Mouse (Mus musculus) hindbrain, embryonic 15.5 days (tissue): ENCODE results near the gene Fam19a2. TPM values are rescaled to one million over a fixed set of nuclear protein-coding genes. Genes with fewer than 3 reads are reported as not detected.
A peak's percentile ranks its signal among the peaks of the same experiment; 100 is the strongest.

Experiments used
- ATAC-seq: fragments of 200-750 bp; cut with Nextera tagmentation; 2 replicates; pipeline ENCODE4 v1.8.0; 2017; ENCODE audit warnings: low read depth, moderate number of reproducible peaks, moderate TSS enrichment; ENCODE audit not compliant: low FRiP score
- H3K27ac ChIP-seq: fragments of 300-500 bp; sonication (generic); replicated peaks from 2 replicates; pipeline ENCODE4 v1.5.1; 2015; ENCODE audit warnings: mild to moderate bottlenecking, inconsistent platforms
- H3K27me3 ChIP-seq: fragments of 300-500 bp; sonication (generic); 2 replicates; pipeline ENCODE4 v1.6.1; 2015; ENCODE audit warnings: control low read depth, inconsistent platforms
- H3K36me3 ChIP-seq: fragments of 300-500 bp; sonication (generic); 2 replicates; pipeline ENCODE4 v1.6.1; 2015; ENCODE audit warnings: control low read depth, inconsistent platforms
- H3K4me1 ChIP-seq: fragments of 300-500 bp; sonication (generic); replicated peaks from 2 replicates; pipeline ENCODE4 v1.6.1; 2015; ENCODE audit warnings: control low read depth, inconsistent platforms
- H3K4me2 ChIP-seq: fragments of 300-500 bp; sonication (generic); 2 replicates; pipeline ENCODE4 v1.6.1; 2015; ENCODE audit warnings: moderate library complexity, mild to moderate bottlenecking, inconsistent platforms
- H3K4me3 ChIP-seq: fragments of 300-500 bp; sonication (generic); 2 replicates; pipeline ENCODE4 v1.5.1; 2015; ENCODE audit warnings: mild to moderate bottlenecking, inconsistent platforms
- H3K9ac ChIP-seq: fragments of 300-500 bp; sonication (generic); 2 replicates; pipeline ENCODE4 v1.6.1; 2015; ENCODE audit warnings: inconsistent platforms
- H3K9me3 ChIP-seq: fragments of 300-500 bp; sonication (generic); 2 replicates; pipeline ENCODE4 v1.6.1; 2016; ENCODE audit warnings: control low read depth, inconsistent platforms
- WGBS: fragments of 180-500 bp; shearing (Covaris S2); methylation state at CpG from one replicate; pipeline ENCODE4 v1.1.7; 2015; 5-methylcytosine and 5-hydroxymethylcytosine counted together
- polyA plus RNA-seq: library from polyadenylated mRNA; unstranded; fragments of >200 nt; fragmentation: Nextera tagmentation; extraction: Ambion mirVana; gene quantifications from 2 replicates; pipeline ENCODE4 v1.2.1, GENCODE M21; 2015

The Fam19a2 gene
- polyA plus RNA-seq, 1 experiment from 2014 or later: 58.5 TPM

DNA sequence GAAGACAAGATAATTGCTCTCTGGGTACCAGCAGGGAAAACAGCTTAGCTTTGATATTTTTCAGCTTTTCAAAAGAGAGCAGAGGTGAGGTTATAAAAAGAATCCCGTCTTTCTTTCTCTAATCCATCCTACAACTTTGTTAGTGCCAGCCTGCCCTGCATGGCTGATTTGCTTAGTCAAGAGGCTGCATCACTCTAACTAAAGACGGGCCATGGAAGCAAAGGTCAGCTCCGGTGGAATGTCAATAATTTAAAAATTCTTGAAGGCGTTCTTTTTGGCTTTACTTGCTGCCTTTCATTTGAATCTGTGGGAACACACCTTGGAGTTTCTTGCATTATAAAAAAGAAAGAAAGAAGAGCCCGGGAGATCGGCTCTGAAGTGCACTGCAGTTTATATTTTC is 134.3 kb downstream of the Fam19a2 start:
- ATAC-seq: no peak
- WGBS: 44% methylated on average over 6 of the region's 6 CpGs
- no peaks in the 10 kb centered on the region for H3K36me3 ChIP-seq
- no peak overlapping the region for H3K27ac ChIP-seq
- no peaks in the 10 kb centered on the region for H3K27me3 ChIP-seq
- 0 out of 2 replicates have a peak, but pooled peaks cover 5% of the 10 kb centered on the region for H3K4me1 ChIP-seq
- H3K9ac ChIP-seq: no peak overlapping the region
- no peak overlapping the region for H3K4me3 ChIP-seq
- no peaks in the 10 kb centered on the region for H3K9me3 ChIP-seq
- no peak overlapping the region for H3K4me2 ChIP-seq

DNA sequence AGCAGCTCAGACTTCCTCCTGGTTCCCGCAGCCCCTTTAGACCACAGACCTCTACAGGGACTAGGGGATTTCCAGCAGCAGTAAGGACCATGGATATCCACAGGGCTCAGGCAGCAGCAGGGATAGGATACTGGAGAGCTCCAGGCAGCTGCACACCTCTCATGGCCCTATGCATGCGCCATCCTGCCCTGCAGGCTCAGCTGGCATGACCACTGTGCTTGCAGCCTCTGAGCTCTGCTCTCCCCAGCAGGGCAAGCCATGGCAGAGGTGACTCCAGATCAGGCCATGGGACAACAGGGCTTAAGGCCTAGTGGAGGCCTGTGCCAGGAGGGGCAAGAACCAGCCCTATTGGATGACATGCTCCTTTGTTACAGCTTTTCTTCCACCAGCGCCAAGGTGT is 137.4 kb downstream of the Fam19a2 start:
- Histone ChIP-seq H3K27ac (no peak overlapping the region), H3K4me1 (0 out of 2 replicates have a peak, but pooled peaks cover 5% of the 10 kb centered on the region), H3K9ac (no peak overlapping the region), H3K4me3 (no peak overlapping the region), H3K27me3 (no peaks in the 10 kb centered on the region), H3K4me2 (no peak overlapping the region), H3K36me3 (no peaks in the 10 kb centered on the region), H3K9me3 (no peaks in the 10 kb centered on the region)
- ATAC-seq: no peak
- 91% methylated on average over 3 of the region's 3 CpGs for WGBS

DNA sequence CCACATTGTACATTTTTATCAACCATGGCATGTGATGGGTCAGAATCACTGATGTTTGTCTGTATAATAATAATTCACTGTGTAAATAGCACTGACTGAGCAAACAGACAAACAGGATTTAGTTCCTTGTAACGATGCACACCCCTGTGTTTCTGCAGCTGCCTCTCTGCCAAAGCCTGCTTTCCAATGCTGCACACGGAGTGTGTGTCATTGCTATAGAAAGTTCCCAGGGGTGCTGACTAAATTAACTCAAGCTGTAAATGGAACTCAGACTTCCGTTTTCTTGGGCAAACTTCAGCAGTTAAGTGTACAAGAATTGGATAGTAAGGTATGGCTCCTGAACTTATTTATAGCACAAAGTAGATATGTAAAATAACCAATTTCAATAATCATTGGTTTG is 138.7 kb downstream of the Fam19a2 start:
- no peaks in the 10 kb centered on the region for H3K9me3 ChIP-seq
- H3K9ac ChIP-seq: no peak overlapping the region
- no peak for ATAC-seq
- no peak overlapping the region for H3K27ac ChIP-seq
- H3K4me1 ChIP-seq: 0 out of 2 replicates have a peak, but pooled peaks cover 5% of the 10 kb centered on the region
- no peak overlapping the region for H3K4me2 ChIP-seq
- no peaks in the 10 kb centered on the region for H3K36me3 ChIP-seq
- H3K4me3 ChIP-seq: no peak overlapping the region
- H3K27me3 ChIP-seq: no peaks in the 10 kb centered on the region
- WGBS: 50% methylated on average over 3 of the region's 3 CpGs

DNA sequence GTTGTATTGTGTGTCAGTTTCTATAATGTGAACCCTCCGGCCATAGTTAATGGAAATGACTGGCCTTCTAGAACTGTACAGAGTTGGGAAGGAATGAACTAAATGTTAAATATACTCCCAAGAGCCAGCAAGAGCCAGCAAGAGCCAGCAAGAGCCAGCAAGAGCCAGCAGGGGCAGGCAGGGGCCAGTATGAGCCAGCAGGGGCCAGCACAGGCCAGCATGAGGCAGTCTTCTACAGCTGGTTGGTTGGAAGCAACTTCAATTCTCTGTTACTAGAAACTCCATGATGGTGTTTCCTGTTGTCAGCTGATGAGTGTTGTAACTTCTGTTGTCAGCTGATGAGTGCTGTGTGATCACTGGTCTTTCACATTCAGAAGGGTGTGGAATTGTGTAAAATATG is 151.2 kb downstream of the Fam19a2 start:
- Histone ChIP-seq H3K27me3 (no peaks in the 10 kb centered on the region), H3K4me1 (peaks cover 6% of the 10 kb centered on the region), H3K9me3 (no peaks in the 10 kb centered on the region), H3K36me3 (no peaks in the 10 kb centered on the region), H3K4me3 (no peak overlapping the region), H3K4me2 (no peak overlapping the region), H3K9ac (no peak overlapping the region), H3K27ac (no peak overlapping the region)
- no peak for ATAC-seq
- WGBS: 100% methylated on average over 1 of the region's 1 CpGs

DNA sequence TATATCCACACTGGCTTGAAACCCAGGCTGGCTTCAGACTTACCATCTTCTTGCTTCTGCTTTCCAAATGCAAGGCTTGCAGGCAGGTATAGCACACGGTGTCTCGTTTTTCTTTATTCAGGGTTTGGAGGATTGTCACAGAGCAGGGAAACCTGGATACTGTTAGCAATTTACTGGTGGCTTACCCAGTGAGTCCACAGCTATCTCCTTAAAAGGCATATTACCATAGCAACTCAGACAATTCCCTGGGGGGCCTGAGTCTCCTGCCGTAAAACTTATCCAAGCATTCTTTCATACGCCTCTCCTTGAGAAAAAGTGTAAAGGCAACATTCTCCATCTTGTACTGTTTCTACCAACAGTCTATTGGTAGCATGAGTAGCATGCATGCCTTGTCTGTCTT is 152.2 kb downstream of the Fam19a2 start:
- Histone ChIP-seq H3K9me3 (no peaks in the 10 kb centered on the region), H3K27ac (no peak overlapping the region), H3K36me3 (no peaks in the 10 kb centered on the region), H3K4me1 (peaks cover 6% of the 10 kb centered on the region), H3K4me3 (no peak overlapping the region), H3K27me3 (no peaks in the 10 kb centered on the region), H3K4me2 (no peak overlapping the region), H3K9ac (no peak overlapping the region)
- 43% methylated on average over 4 of the region's 4 CpGs for WGBS
- ATAC-seq: no peak

DNA sequence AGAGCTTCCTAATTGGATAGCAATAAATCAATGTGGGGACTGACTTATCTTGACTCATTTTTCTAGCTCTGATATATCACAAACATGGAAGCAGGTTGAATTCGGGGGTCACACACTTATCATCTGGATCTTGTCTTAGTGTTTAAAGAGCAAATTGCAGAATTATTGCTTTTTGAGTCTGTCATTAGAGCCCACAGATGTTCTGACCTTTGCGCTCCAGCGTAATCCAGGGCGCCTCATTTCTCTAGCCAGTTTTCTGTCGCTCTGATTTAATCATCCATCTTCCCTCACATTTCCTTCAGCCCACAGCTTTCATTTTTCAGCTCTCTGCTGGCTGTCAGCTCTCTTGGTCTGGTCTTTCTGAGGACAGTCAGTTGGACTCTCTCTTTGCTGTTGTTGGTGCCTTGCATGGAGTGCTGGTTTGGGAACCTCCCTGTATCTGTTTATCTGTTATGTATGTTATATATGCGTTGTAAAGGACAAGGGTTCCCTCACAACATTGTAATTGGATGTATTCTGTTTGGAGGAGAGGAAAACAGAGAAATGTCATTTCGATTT is 154.9 kb downstream of the Fam19a2 start:
- Histone ChIP-seq H3K27me3 (no peaks in the 10 kb centered on the region), H3K9me3 (no peaks in the 10 kb centered on the region), H3K4me3 (no peak overlapping the region), H3K36me3 (no peaks in the 10 kb centered on the region), H3K4me1 (peaks cover 6% of the 10 kb centered on the region), H3K4me2 (no peak overlapping the region), H3K27ac (no peak overlapping the region), H3K9ac (no peak overlapping the region)
- no peak for ATAC-seq
- 68% methylated on average over 7 of the region's 7 CpGs for WGBS

DNA sequence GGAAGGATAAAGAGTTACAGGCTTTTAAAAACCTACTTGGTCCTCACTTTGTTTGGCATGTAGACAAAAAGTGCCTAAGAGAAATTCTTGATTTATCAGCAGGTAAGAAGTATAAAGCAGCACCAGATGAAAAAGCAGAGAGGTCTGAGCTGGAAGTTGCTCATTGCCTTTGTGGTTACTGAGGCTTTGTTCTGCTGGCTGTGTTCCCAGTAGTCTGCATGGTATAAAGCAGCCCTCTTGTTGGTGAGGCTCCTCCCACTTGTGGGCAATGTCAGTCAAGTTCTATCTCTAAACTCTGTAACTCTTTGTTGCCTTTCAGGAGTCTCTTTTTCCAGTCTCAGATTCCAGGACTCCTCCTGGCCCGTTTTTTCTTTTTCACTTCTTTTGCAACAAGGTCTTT is 156.5 kb downstream of the Fam19a2 start:
- H3K27me3 ChIP-seq: no peaks in the 10 kb centered on the region
- H3K9me3 ChIP-seq: no peaks in the 10 kb centered on the region
- no peak overlapping the region for H3K4me2 ChIP-seq
- H3K4me3 ChIP-seq: no peak overlapping the region
- no peak overlapping the region for H3K9ac ChIP-seq
- ATAC-seq: no peak
- no peaks in the 10 kb centered on the region for H3K36me3 ChIP-seq
- H3K4me1 ChIP-seq: peaks cover 6% of the 10 kb centered on the region
- no peak overlapping the region for H3K27ac ChIP-seq
- 83% methylated on average over 1 of the region's 1 CpGs for WGBS

DNA sequence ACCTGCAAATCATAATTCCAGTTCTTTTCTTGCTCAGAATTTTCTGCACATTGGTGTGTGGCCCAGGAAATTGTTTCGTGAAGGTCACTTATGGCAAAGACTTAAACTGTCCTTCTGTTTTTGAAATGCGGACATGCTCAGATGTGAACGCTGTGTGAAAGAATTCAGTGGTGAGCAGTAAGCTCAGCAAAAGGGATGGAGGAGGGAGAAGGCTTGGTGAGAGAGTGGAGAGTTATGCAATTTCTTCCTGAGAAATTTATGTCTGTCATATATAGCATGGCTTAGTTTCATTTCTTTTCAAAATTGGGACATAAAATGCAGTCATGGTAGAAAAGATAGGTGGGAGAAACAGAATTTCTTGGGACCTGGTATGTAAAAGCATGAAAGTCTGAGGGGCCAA is 160.7 kb downstream of the Fam19a2 start:
- Histone ChIP-seq H3K36me3 (no peaks in the 10 kb centered on the region), H3K4me1 (no peaks in the 10 kb centered on the region), H3K9me3 (no peaks in the 10 kb centered on the region), H3K27ac (no peak overlapping the region), H3K4me2 (no peak overlapping the region), H3K9ac (no peak overlapping the region), H3K4me3 (no peak overlapping the region), H3K27me3 (no peaks in the 10 kb centered on the region)
- no peak for ATAC-seq
- WGBS: 96% methylated on average over 3 of the region's 3 CpGs

DNA sequence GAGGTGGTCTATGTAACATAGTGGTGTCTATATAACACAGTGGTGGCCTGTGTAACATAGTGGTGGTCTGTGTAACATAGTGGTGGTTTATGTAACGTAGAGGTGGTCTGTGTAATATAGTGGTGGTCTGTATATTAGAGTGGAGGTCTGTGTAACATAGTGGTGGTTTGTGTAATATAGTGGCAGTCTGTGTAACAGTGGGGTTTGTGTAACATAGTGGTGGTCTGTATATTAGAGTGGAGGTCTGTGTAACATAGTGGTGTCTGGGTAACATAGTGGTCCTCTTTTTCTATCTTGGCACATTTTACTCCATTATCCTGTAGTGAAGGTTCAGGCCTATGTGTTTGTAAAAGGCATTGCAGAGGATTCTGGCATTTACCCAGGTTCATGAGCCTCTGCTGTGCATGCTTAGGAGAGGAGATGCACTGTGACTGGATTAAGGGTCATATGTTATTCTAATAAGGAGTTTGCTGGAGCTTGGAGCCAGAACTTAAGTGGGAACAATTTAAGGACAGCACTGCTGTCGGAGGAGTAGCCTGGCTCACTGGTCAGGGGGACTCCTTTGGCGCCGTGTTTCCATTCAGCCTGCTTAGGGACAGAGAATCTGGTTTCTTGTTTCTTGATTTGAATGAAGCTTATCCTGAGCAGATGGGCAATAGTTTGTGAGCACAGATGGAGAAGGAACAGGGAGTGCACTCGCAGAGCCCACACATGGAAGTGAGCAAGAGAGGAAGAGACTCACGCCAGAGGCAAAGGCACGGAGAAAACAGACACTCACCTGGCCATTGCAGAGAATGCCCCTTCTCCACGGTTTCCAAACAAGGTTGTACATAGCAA is 162.9 kb downstream of the Fam19a2 start:
- 77% methylated on average over 8 of the region's 8 CpGs for WGBS
- Histone ChIP-seq H3K4me2 (no peak overlapping the region), H3K4me1 (no peaks in the 10 kb centered on the region), H3K27me3 (no peaks in the 10 kb centered on the region), H3K9me3 (no peaks in the 10 kb centered on the region), H3K4me3 (no peak overlapping the region), H3K27ac (no peak overlapping the region), H3K36me3 (no peaks in the 10 kb centered on the region), H3K9ac (no peak overlapping the region)
- peak; percentile 34; the same call in 1 of the 2 replicates for ATAC-seq

DNA sequence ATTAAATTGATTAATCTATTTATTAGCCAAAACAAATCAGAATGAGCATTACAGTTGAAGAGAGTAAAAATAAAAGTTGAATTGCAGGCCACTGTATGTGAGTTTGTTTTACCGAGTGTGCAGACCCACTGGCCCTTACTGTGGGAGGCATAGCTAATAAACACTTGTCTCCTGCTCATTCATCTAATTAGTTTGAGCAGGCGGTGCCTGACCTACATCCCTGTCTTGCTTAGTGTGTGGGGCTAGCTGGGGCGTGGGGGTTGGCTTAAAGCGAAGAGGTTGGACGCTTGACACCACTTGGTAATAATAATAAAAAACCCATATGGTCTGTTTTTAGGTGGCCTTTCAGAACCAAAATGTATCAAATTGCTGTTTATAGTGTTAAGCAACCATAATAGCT is 167.8 kb downstream of the Fam19a2 start:
- Histone ChIP-seq H3K27ac (no peak overlapping the region), H3K27me3 (no peaks in the 10 kb centered on the region), H3K4me3 (no peak overlapping the region), H3K4me1 (no peaks in the 10 kb centered on the region), H3K9me3 (no peaks in the 10 kb centered on the region), H3K9ac (no peak overlapping the region), H3K36me3 (no peaks in the 10 kb centered on the region), H3K4me2 (no peak overlapping the region)
- WGBS: 70% methylated on average over 5 of the region's 5 CpGs
- ATAC-seq: no peak

DNA sequence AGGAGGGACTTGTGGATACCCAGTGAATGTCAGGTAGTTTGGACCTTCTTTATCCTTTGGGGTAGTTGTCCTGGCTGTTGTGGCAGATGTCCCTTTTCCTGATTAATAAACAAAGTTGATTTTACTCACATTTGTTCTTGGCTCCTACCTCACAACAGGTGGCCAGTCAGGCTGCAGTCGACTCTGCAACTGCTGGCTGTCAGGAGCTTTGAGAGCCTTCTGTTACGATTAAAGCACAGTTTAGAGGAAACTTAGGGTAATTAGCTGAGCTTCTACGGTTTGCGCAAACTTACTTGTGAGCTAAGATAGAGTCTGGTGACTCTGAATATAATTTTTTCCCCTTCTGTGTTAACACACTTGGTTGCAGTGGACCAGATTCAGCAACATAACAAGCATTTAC is 173.8 kb downstream of the Fam19a2 start:
- 67% methylated on average over 4 of the region's 4 CpGs for WGBS
- Histone ChIP-seq H3K4me1 (no peaks in the 10 kb centered on the region), H3K27ac (no peak overlapping the region), H3K9me3 (no peaks in the 10 kb centered on the region), H3K4me3 (no peak overlapping the region), H3K36me3 (no peaks in the 10 kb centered on the region), H3K9ac (no peak overlapping the region), H3K4me2 (no peak overlapping the region), H3K27me3 (no peaks in the 10 kb centered on the region)
- no peak for ATAC-seq

DNA sequence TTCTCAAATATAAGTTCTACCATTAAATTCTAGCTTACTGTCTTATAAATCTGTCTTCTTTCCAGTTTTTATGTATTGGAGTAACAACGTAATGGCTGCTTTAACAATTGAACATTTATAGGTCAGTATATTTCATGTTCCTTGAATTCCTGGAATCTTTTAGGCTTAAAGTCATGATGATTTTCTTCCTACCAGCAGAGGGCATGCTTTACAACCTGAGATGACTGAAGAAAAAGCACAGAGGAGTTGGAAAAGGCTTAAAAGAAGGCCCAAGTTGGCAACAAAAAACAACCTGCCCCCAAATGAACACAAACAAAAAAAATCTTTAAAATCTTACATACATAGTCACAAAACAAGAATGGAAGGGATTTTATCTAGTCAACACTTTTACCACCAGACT is 193.0 kb downstream of the Fam19a2 start:
- H3K4me3 ChIP-seq: no peak overlapping the region
- no peak overlapping the region for H3K4me2 ChIP-seq
- no peaks in the 10 kb centered on the region for H3K9me3 ChIP-seq
- no peak for ATAC-seq
- 88% methylated on average over 1 of the region's 1 CpGs for WGBS
- H3K27ac ChIP-seq: no peak overlapping the region
- no peaks in the 10 kb centered on the region for H3K4me1 ChIP-seq
- no peak overlapping the region for H3K9ac ChIP-seq
- H3K36me3 ChIP-seq: no peaks in the 10 kb centered on the region
- H3K27me3 ChIP-seq: no peaks in the 10 kb centered on the region
